Mouse (Mus musculus): ENCODE data around the gene Hip1. TPM values are rescaled to one million over a fixed set of nuclear protein-coding genes. Genes with fewer than 3 reads are reported as not detected.

Hip1 gene
- total and polyA plus RNA-seq, 3 experiments, result 22.2 to 29.6 (median 25.0) TPM

DNA sequence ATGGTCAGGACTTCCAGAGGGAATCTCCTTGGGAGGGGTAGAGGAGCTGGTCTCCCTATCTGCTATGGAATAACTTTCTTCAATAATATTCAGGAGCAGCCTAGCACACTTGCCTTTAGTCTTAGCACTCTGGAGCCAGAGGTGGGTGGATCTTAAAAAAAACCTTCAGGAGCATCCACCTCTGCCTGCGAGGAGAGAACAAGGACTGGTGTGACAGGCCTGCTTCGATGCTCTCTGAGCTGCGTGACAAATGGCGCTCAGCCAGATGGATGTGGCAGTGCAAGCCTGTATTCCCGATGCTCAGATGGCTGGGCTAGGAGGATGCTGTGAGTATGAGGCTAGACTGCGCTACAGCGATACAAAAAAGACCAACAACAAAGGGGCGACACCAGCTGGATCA is 93.8 kb downstream of the Hip1 start:
- Histone ChIP-seq H3K4me1 (ENCODE audit: control insufficient read depth, insufficient read depth, low read length) (no peaks in the 10 kb centered on the region), H3K9ac (ENCODE audit: low read depth, low read length) (no peak overlapping the region), H3K4me3 (no peak overlapping the region), H3K36me3 (ENCODE audit: control insufficient read depth, insufficient read depth, low read length) (no peaks in the 10 kb centered on the region), H3K79me2 (replicated peaks; ENCODE audit: control insufficient read depth, insufficient read depth, low read length) (no peaks in the 10 kb centered on the region), H3K27ac (no peak overlapping the region), H3K27me3 (ENCODE audit: control insufficient read depth, insufficient read depth, low read length) (no peaks in the 10 kb centered on the region)
- intact Hi-C loops (cut with DNase I), result no loop called here
- WGBS, result 85% methylated on average over 8 of the region's 8 CpGs
- TF ChIP-seq CTCF (IDR thresholded peaks at IDR 0.05) (no peak), POLR2A (IDR thresholded peaks at IDR 0.05; ENCODE audit: insufficient read depth, low read depth, low read length) (no peak), EP300 (IDR thresholded peaks at IDR 0.05; ENCODE audit: insufficient read depth, low read depth, low read length) (no peak)
- DNase-seq, result no peak

DNA sequence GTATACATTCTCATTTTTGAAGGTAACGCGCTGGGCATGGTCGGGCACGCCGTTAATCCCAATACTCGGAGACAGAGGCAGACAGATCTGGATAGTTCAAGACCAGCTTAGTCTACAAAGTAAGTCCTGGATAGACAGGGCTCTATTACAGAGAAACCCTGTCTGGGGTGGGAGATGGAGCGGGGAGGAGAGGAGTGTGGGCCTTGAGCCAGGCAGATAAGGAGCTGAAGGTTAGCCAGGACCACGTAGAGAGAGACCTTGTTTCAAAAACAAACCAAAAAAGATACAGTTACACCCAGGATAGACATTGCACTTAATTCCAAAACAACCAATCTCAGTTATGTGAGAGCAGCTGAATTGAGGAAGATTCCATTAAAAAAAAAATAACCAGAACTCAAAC is 99.2 kb downstream of the Hip1 start:
- no peak overlapping the region for H3K4me3 ChIP-seq
- 77% methylated on average over 8 of the region's 8 CpGs for WGBS
- no peak overlapping the region for H3K9ac ChIP-seq (ENCODE audit: low read depth, low read length)
- H3K4me1 ChIP-seq (ENCODE audit: control insufficient read depth, insufficient read depth, low read length), result no peaks in the 10 kb centered on the region
- no peak for DNase-seq
- H3K27me3 ChIP-seq (ENCODE audit: control insufficient read depth, insufficient read depth, low read length), result no peaks in the 10 kb centered on the region
- no peak overlapping the region for H3K27ac ChIP-seq
- H3K79me2 ChIP-seq (replicated peaks; ENCODE audit: control insufficient read depth, insufficient read depth, low read length), result no peaks in the 10 kb centered on the region
- intact Hi-C loops (cut with DNase I), result no loop called here
- TF ChIP-seq POLR2A (IDR thresholded peaks at IDR 0.05; ENCODE audit: insufficient read depth, low read depth, low read length) (no peak), EP300 (IDR thresholded peaks at IDR 0.05; ENCODE audit: insufficient read depth, low read depth, low read length) (no peak), CTCF (IDR thresholded peaks at IDR 0.05) (no peak)
- H3K36me3 ChIP-seq (ENCODE audit: control insufficient read depth, insufficient read depth, low read length), result no peaks in the 10 kb centered on the region

DNA sequence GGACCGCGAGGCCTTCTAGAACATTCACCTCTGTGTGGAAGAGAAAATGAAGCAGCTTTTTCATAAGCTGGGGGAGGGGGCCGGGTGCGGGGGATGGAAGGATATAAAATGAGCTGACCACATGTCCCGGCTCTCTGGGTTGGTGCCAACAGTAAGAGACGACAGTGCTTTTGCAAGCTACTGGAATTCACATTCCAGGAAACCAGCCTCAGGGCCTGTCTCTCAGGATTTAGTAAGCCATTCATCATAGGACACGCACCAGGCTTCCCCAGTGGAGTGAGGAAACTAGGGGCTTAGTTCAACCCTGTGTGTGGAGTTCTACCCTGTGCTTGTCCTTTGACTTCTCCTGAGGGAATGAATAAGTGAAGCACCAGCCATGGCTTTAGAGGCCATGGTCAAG is 102.5 kb downstream of the Hip1 start:
- H3K27ac ChIP-seq, result no peak overlapping the region

DNA sequence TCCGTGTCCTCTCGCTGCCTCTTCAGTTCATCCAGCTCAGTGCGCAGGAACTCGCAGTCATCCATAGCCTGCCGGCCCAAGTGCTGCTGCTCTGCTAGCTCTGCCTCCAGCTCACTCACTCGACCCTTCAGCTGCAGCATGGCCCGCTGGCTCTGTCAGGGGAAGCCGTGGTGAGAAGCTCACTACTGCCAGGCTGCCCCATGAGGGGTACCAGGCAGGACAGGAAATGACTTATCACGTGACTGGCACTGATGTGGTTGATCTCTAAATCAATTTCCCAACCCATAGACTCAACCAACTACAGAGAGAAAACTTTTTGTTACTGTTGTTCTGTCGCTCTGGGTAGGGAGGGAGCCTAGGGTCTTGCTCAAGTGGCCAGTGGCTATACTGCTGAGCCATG is 109.9 kb downstream of the Hip1 start:
- H3K27me3 ChIP-seq (ENCODE audit: control insufficient read depth, insufficient read depth, low read length), result no peaks in the 10 kb centered on the region
- TF ChIP-seq POLR2A (IDR thresholded peaks at IDR 0.05; ENCODE audit: insufficient read depth, low read depth, low read length) (no peak), EP300 (IDR thresholded peaks at IDR 0.05; ENCODE audit: insufficient read depth, low read depth, low read length) (no peak), CTCF (IDR thresholded peaks at IDR 0.05) (no peak)
- no peak overlapping the region for H3K27ac ChIP-seq
- H3K36me3 ChIP-seq (ENCODE audit: control insufficient read depth, insufficient read depth, low read length), result no peaks in the 10 kb centered on the region
- no peaks in the 10 kb centered on the region for H3K4me1 ChIP-seq (ENCODE audit: control insufficient read depth, insufficient read depth, low read length)
- no peak overlapping the region for H3K9ac ChIP-seq (ENCODE audit: low read depth, low read length)
- 92% methylated on average over 10 of the region's 10 CpGs for WGBS
- H3K79me2 ChIP-seq (replicated peaks; ENCODE audit: control insufficient read depth, insufficient read depth, low read length), result no peaks in the 10 kb centered on the region
- no peak for DNase-seq
- intact Hi-C loops (cut with DNase I), result no loop called here
- H3K4me3 ChIP-seq, result no peak overlapping the region

More for the DNA sequence above, 102.5 kb downstream of the Hip1 start:
- Histone ChIP-seq H3K36me3 (ENCODE audit: control insufficient read depth, insufficient read depth, low read length) (no peaks in the 10 kb centered on the region), H3K4me1 (ENCODE audit: control insufficient read depth, insufficient read depth, low read length) (no peaks in the 10 kb centered on the region), H3K79me2 (replicated peaks; ENCODE audit: control insufficient read depth, insufficient read depth, low read length) (no peaks in the 10 kb centered on the region), H3K4me3 (no peak overlapping the region), H3K9ac (ENCODE audit: low read depth, low read length) (no peak overlapping the region), H3K27me3 (ENCODE audit: control insufficient read depth, insufficient read depth, low read length) (no peaks in the 10 kb centered on the region)
- WGBS, result 42% methylated on average over 7 of the region's 7 CpGs
- TF ChIP-seq CTCF (IDR thresholded peaks at IDR 0.05) (no peak), POLR2A (IDR thresholded peaks at IDR 0.05; ENCODE audit: insufficient read depth, low read depth, low read length) (no peak), EP300 (IDR thresholded peaks at IDR 0.05; ENCODE audit: insufficient read depth, low read depth, low read length) (no peak)
- intact Hi-C loops (cut with DNase I), result no loop called here
- DNase-seq, result no peak

GRCm38 (mm10) chr5:135433861-135434260 is 111.1 kb downstream of the Hip1 start:
- no peaks in the 10 kb centered on the region for H3K36me3 ChIP-seq (ENCODE audit: control insufficient read depth, insufficient read depth, low read length)
- intact Hi-C loops (cut with DNase I), result no loop called here
- TF ChIP-seq CTCF (IDR thresholded peaks at IDR 0.05) (peak; percentile 29; the same call in 1 of the 2 replicates), EP300 (IDR thresholded peaks at IDR 0.05; ENCODE audit: insufficient read depth, low read depth, low read length) (no peak), POLR2A (IDR thresholded peaks at IDR 0.05; ENCODE audit: insufficient read depth, low read depth, low read length) (no peak)

GRCm38 (mm10) chr5:135431111-135431510 is 113.8 kb downstream of the Hip1 start:
- no peak overlapping the region for H3K27ac ChIP-seq
- TF ChIP-seq EP300 (IDR thresholded peaks at IDR 0.05; ENCODE audit: insufficient read depth, low read depth, low read length) (no peak), POLR2A (IDR thresholded peaks at IDR 0.05; ENCODE audit: insufficient read depth, low read depth, low read length) (no peak), CTCF (IDR thresholded peaks at IDR 0.05) (no peak)
- no peaks in the 10 kb centered on the region for H3K27me3 ChIP-seq (ENCODE audit: control insufficient read depth, insufficient read depth, low read length)
- DNase-seq, result no peak
- H3K9ac ChIP-seq (ENCODE audit: low read depth, low read length), result no peak overlapping the region
- no peaks in the 10 kb centered on the region for H3K79me2 ChIP-seq (replicated peaks; ENCODE audit: control insufficient read depth, insufficient read depth, low read length)
- intact Hi-C loops (cut with DNase I), result no loop called here
- no peaks in the 10 kb centered on the region for H3K4me1 ChIP-seq (ENCODE audit: control insufficient read depth, insufficient read depth, low read length)
- 43% methylated on average over 6 of the region's 6 CpGs for WGBS
- H3K36me3 ChIP-seq (ENCODE audit: control insufficient read depth, insufficient read depth, low read length), result no peaks in the 10 kb centered on the region
- H3K4me3 ChIP-seq, result no peak overlapping the region

More at GRCm38 (mm10) chr5:135433861-135434260, 111.1 kb downstream of the Hip1 start:
- Histone ChIP-seq H3K4me3 (no peak overlapping the region), H3K27ac (no peak overlapping the region), H3K79me2 (replicated peaks; ENCODE audit: control insufficient read depth, insufficient read depth, low read length) (no peaks in the 10 kb centered on the region), H3K27me3 (ENCODE audit: control insufficient read depth, insufficient read depth, low read length) (no peaks in the 10 kb centered on the region), H3K4me1 (ENCODE audit: control insufficient read depth, insufficient read depth, low read length) (no peaks in the 10 kb centered on the region), H3K9ac (ENCODE audit: low read depth, low read length) (no peak overlapping the region)
- 100% methylated on average over 4 of the region's 4 CpGs for WGBS
- no peak for DNase-seq

Data from heart, adult 2 months (tissue).